Mouse (Mus musculus): Measurements from ENCODE around the gene Otulin. TPM values are rescaled to one million over a fixed set of nuclear protein-coding genes. Genes with fewer than 3 reads are reported as not detected.

Otulin gene
- total and polyA plus RNA-seq, 3 experiments = 33.8 to 40.3 (median 37.4) TPM

DNA sequence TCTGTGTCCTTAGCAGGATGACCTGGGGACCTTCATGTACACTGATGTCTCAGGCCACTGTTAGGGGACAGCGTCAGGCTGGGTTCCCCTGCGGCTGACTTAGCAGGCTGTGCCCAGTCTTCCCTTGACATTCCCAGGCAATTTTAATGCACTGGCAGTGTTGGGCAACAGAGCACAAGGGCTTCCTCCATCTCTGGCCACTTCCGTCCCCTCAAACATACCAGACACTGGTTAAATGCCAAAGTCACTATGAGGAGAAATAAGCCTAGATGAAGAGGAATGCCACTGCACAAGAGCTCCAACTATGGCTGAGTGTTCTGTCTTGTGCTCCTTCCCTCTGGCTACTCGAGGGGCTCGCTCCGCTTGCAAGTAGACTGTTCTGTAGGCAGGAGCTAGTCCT, 42.7 kb upstream of the Otulin start:
- Histone ChIP-seq H3K4me3 (ENCODE audit: low read depth, low read length) (no peak overlapping the region), H3K36me3 (replicated peaks) (no peaks in the 10 kb centered on the region), H3K4me1 (ENCODE audit: insufficient read depth, low read depth, low read length) (no peaks in the 10 kb centered on the region), H3K27me3 (ENCODE audit: insufficient read depth, low read length) (no peaks in the 10 kb centered on the region), H3K9me3 (replicated peaks) (no peaks in the 10 kb centered on the region)
- ATAC-seq (ENCODE audit: extremely low read depth, insufficient number of reproducible peaks, low FRiP score, poor library complexity, severe bottlenecking) = no peak
- TF ChIP-seq POLR2AphosphoS5 (IDR thresholded peaks at IDR 0.05; ENCODE audit: insufficient replicate concordance, low read depth, low read length) (no peak), CTCF (IDR thresholded peaks at IDR 0.05; ENCODE audit: low read depth, low read length) (no peak), GATA1 (IDR thresholded peaks at IDR 0.05; ENCODE audit: borderline replicate concordance, low read length) (no peak), GATA2 (IDR thresholded peaks at IDR 0.05; ENCODE audit: borderline replicate concordance, low read depth, low read length) (no peak), TAL1 (conservative IDR thresholded peaks at IDR 0.05; ENCODE audit: low read depth, low read length) (no peak)
- DNase-seq (ENCODE audit: low spot score) = no peak

DNA sequence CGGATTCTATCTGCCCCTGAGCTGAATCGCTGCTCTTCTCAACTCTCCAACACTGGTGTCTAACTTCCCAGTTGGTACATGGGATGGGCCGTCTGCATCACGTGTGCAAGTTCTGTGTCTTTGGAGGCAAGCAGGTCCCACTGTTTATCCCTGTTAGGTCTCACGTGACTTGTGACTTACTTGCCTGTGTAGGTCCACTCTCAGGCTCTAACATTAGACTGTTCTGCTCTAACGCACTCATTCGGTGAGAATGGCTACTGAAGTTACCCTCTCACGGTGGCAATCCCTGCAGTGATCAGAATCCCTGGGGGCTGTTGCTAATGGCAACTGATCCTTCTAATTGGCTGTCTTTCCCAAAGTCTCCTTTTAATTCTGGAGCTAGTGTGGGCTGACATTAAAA, 41.8 kb upstream of the Otulin start:
- Histone ChIP-seq H3K36me3 (replicated peaks) (no peaks in the 10 kb centered on the region), H3K4me1 (ENCODE audit: insufficient read depth, low read depth, low read length) (no peaks in the 10 kb centered on the region), H3K9me3 (replicated peaks) (no peaks in the 10 kb centered on the region), H3K27me3 (ENCODE audit: insufficient read depth, low read length) (no peaks in the 10 kb centered on the region), H3K4me3 (ENCODE audit: low read depth, low read length) (no peak overlapping the region)
- no peak for DNase-seq (ENCODE audit: low spot score)
- TF ChIP-seq CTCF (IDR thresholded peaks at IDR 0.05; ENCODE audit: low read depth, low read length) (no peak), TAL1 (conservative IDR thresholded peaks at IDR 0.05; ENCODE audit: low read depth, low read length) (no peak), POLR2AphosphoS5 (IDR thresholded peaks at IDR 0.05; ENCODE audit: insufficient replicate concordance, low read depth, low read length) (no peak), GATA2 (IDR thresholded peaks at IDR 0.05; ENCODE audit: borderline replicate concordance, low read depth, low read length) (no peak), GATA1 (IDR thresholded peaks at IDR 0.05; ENCODE audit: borderline replicate concordance, low read length) (no peak)
- no peak for ATAC-seq (ENCODE audit: extremely low read depth, insufficient number of reproducible peaks, low FRiP score, poor library complexity, severe bottlenecking)

DNA sequence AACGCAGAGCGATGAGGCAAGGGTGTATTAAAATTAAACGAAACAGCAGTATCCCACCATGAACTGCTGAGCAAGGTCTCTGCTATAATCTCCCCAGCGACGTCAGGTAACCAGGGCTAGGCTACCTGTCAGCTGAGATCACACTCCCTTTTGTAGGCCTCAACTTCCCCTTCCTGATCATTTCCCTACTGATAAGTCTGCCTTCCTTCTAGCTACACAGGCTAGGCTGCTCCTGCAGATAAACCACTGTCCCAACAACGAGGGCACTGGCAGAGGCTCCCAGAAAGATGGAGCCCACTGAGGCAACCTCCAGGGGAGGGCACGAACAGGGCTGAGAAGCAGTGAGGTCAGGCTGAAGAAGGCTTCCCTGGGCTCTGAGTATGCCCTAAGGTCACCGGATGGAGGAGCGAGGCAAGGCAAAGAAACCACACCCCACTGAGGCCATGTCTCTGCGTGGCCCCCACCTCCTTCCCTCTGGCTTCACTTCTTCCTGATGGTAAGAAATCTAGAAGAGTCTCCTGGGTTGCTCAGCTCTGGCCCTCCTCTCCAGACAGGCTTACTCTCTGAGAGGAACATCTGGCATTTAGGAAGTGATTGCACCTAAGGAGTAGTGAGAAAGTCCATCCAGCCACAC, 41.2 kb upstream of the Otulin start:
- Histone ChIP-seq H3K4me1 (ENCODE audit: insufficient read depth, low read depth, low read length) (no peaks in the 10 kb centered on the region), H3K4me3 (ENCODE audit: low read depth, low read length) (no peak overlapping the region), H3K9me3 (replicated peaks) (no peaks in the 10 kb centered on the region), H3K36me3 (replicated peaks) (no peaks in the 10 kb centered on the region), H3K27me3 (ENCODE audit: insufficient read depth, low read length) (no peaks in the 10 kb centered on the region)
- TF ChIP-seq TAL1 (conservative IDR thresholded peaks at IDR 0.05; ENCODE audit: low read depth, low read length) (no peak), CTCF (IDR thresholded peaks at IDR 0.05; ENCODE audit: low read depth, low read length) (no peak), GATA1 (IDR thresholded peaks at IDR 0.05; ENCODE audit: borderline replicate concordance, low read length) (no peak), GATA2 (IDR thresholded peaks at IDR 0.05; ENCODE audit: borderline replicate concordance, low read depth, low read length) (no peak), POLR2AphosphoS5 (IDR thresholded peaks at IDR 0.05; ENCODE audit: insufficient replicate concordance, low read depth, low read length) (no peak)
- ATAC-seq (ENCODE audit: extremely low read depth, insufficient number of reproducible peaks, low FRiP score, poor library complexity, severe bottlenecking) (no peak), DNase-seq (ENCODE audit: low spot score) (no peak)

DNA sequence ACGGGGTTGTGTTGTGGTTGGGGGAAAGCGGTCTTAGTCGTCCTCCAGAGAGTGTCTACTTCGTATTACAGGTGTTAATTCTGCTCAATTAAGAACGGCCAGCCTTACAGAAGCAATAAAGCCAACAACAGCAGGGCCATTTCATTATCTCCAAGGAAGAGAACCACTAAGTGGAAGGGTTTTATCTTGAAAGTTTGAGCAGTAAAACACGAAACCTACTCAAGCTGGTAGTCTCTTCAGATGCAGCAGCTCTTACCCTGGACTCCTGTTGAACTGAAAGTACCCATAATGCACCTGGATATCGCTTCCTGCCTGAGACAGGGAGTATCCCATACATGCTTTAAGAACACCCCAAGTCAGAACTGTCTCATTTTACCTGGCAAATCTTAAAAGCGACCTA, 40.2 kb upstream of the Otulin start:
- no peaks in the 10 kb centered on the region for H3K36me3 ChIP-seq (replicated peaks)
- no peaks in the 10 kb centered on the region for H3K4me1 ChIP-seq (ENCODE audit: insufficient read depth, low read depth, low read length)
- no peak overlapping the region for H3K4me3 ChIP-seq (ENCODE audit: low read depth, low read length)
- DNase-seq (ENCODE audit: low spot score) = no peak
- no peaks in the 10 kb centered on the region for H3K9me3 ChIP-seq (replicated peaks)
- no peak for ATAC-seq (ENCODE audit: extremely low read depth, insufficient number of reproducible peaks, low FRiP score, poor library complexity, severe bottlenecking)
- TF ChIP-seq POLR2AphosphoS5 (IDR thresholded peaks at IDR 0.05; ENCODE audit: insufficient replicate concordance, low read depth, low read length) = no peak
- no peak for TF ChIP-seq GATA2 (IDR thresholded peaks at IDR 0.05; ENCODE audit: borderline replicate concordance, low read depth, low read length)
- TF ChIP-seq CTCF (IDR thresholded peaks at IDR 0.05; ENCODE audit: low read depth, low read length) = no peak
- TF ChIP-seq TAL1 (conservative IDR thresholded peaks at IDR 0.05; ENCODE audit: low read depth, low read length) = no peak
- H3K27me3 ChIP-seq (ENCODE audit: insufficient read depth, low read length) = no peaks in the 10 kb centered on the region

DNA sequence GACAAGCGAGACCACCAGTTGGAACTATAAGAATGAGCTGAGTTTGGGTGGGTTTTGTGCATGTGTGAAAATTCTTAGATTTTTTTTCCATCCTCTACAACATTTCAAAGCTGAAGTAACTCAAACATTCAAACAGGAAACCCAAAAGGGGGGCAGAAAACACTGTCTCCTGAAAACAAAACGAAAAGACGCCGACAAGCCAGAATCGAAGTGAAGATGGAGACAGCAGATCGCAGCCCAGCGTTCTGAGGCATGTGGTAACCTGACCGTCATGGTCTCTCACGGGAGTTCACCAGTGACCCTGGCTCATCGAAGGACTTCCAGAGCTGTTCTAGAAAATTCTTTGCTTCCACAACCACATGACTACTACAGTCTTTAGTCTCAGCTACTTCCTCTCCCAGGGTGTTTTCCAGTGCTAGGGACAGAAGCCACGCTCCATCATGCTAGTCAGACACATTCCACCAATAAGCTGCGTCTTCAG, 39.5 kb upstream of the Otulin start:
- no peaks in the 10 kb centered on the region for H3K36me3 ChIP-seq (replicated peaks)
- no peaks in the 10 kb centered on the region for H3K4me1 ChIP-seq (ENCODE audit: insufficient read depth, low read depth, low read length)
- no peaks in the 10 kb centered on the region for H3K9me3 ChIP-seq (replicated peaks)
- ATAC-seq (ENCODE audit: extremely low read depth, insufficient number of reproducible peaks, low FRiP score, poor library complexity, severe bottlenecking) (no peak), DNase-seq (ENCODE audit: low spot score) (no peak)
- no peak overlapping the region for H3K4me3 ChIP-seq (ENCODE audit: low read depth, low read length)
- no peak for TF ChIP-seq TAL1 (conservative IDR thresholded peaks at IDR 0.05; ENCODE audit: low read depth, low read length)
- no peak for TF ChIP-seq POLR2AphosphoS5 (IDR thresholded peaks at IDR 0.05; ENCODE audit: insufficient replicate concordance, low read depth, low read length)
- no peak for TF ChIP-seq GATA2 (IDR thresholded peaks at IDR 0.05; ENCODE audit: borderline replicate concordance, low read depth, low read length)
- no peak for TF ChIP-seq GATA1 (IDR thresholded peaks at IDR 0.05; ENCODE audit: borderline replicate concordance, low read length)
- no peak for TF ChIP-seq CTCF (IDR thresholded peaks at IDR 0.05; ENCODE audit: low read depth, low read length)
- no peaks in the 10 kb centered on the region; the same call in 1 of the 2 replicates for H3K27me3 ChIP-seq (ENCODE audit: insufficient read depth, low read length)

DNA sequence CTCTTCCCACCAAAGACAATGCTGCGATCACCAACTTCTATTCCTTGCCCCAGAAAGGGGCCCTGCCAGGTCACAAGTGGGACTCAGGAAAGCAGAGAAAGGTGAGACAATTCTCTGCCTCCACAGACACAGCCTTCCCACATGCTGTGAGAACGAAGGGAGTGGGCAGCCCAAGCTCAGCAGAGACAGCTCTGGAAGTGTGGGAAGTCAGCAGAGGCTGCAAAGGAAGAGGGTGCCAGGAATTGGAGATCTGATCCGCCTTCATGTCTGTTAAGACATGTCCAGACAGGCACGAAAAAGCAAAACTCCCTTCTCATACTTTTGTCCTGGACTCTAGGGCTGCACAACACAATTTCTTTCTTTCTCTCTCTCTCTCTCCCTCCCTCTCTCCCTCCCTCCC, 38.8 kb upstream of the Otulin start:
- ATAC-seq (ENCODE audit: extremely low read depth, insufficient number of reproducible peaks, low FRiP score, poor library complexity, severe bottlenecking) (no peak), DNase-seq (ENCODE audit: low spot score) (no peak)
- Histone ChIP-seq H3K27me3 (ENCODE audit: insufficient read depth, low read length) (no peaks in the 10 kb centered on the region; the same call in 1 of the 2 replicates), H3K36me3 (replicated peaks) (no peaks in the 10 kb centered on the region), H3K4me1 (ENCODE audit: insufficient read depth, low read depth, low read length) (no peaks in the 10 kb centered on the region), H3K4me3 (ENCODE audit: low read depth, low read length) (no peak overlapping the region), H3K9me3 (replicated peaks) (no peaks in the 10 kb centered on the region)
- TF ChIP-seq GATA2 (IDR thresholded peaks at IDR 0.05; ENCODE audit: borderline replicate concordance, low read depth, low read length) = no peak

Measured in G1E (cell line).